Mouse (Mus musculus): ENCODE results near the gene Foxk1.

DNA sequence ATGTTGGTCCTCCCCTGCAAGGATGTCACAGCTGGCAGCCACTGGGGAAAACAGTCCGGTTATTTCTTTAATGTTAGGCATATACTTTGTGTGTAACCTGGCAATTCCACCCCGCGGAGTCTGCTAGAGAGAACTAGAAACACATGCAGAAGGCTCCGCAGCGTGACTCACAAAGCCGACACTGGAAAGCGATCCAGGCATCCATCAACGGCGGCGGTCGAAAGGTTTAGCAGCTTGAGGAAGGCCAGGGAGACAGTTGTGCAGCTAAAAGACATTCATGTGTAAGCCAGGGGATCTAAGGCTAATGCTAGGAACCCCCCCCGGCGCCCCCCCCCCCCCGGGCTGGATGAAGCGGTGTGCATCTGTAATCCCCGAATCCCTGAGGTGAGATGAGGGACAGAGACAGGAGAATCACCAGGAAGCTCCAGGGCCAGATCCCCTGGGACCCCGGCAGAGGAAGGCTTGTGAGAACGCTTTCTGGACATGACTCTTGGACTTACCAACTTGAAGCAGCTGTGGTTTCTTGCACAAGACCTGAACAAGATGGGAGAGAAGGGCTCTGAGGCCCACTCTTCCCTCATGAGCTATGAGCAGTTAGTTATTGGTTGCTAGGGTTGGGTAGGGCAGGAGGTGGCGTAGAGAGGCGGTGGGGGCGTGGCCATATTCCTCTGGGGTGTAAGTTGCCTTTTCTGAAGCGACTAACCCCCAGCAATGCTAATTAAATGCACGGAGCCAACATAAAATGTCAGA is 16.2 kb upstream of the Foxk1 start:
- TF ChIP-seq POLR2A (IDR thresholded peaks at IDR 0.05; ENCODE audit: borderline replicate concordance, control insufficient read depth, low read depth, low read length) (no peak), CTCF (IDR thresholded peaks at IDR 0.05; ENCODE audit: control insufficient read depth, insufficient read depth, low read length) (no peak)
